14 mouse cellular contexts compared by ENCODE assay signal in genomic region chr16:20196962-20197361, GRCm38 (mm10). TPM values are rescaled to one million over a fixed set of nuclear protein-coding genes. Genes with fewer than 3 reads are reported as not detected.
"Had no signal": no experiment of that assay in that cellular context is flagged by ENCODE, and none has a peak within 500 bp of the region (broad histone marks: within the 10 kb centered on the region; RNA-seq: fewer than 3 reads in every experiment).

No protein-coding gene starts in this region.

- H3K4me1 ChIP-seq: limb, embryonic 13.5 days; midbrain, embryonic 10.5 days; neural tube, embryonic 15.5 days; stomach, embryonic 15.5 days had no signal

- H3K27ac ChIP-seq: limb, embryonic 13.5 days; midbrain, embryonic 10.5 days; neural tube, embryonic 15.5 days; stomach, embryonic 15.5 days had no signal

- H3K9me3 ChIP-seq: limb, embryonic 13.5 days; midbrain, embryonic 10.5 days; neural tube, embryonic 15.5 days; stomach, embryonic 15.5 days had no signal

- ATAC-seq: intestine, postnatal 0 days had no signal

- H3K9ac ChIP-seq: limb, embryonic 13.5 days; neural tube, embryonic 15.5 days; stomach, embryonic 15.5 days had no signal

- DNase-seq: layer of hippocampus, adult 9-11 months; left cerebral cortex, postnatal 4 days; lung, adult 18-20 months; midbrain, embryonic 14.5 days; right cerebral cortex, postnatal 4 days; spleen, adult 18-20 months; thymus, postnatal 4 days had no signal

- H3K4me3 ChIP-seq: limb, embryonic 13.5 days; midbrain, embryonic 10.5 days; myocyte; neural tube, embryonic 15.5 days; stomach, embryonic 15.5 days had no signal

- H3K4me2 ChIP-seq: limb, embryonic 13.5 days; neural tube, embryonic 15.5 days; stomach, embryonic 15.5 days had no signal

- H3K27me3 ChIP-seq: limb, embryonic 13.5 days; neural tube, embryonic 15.5 days; stomach, embryonic 15.5 days had no signal

RNA-seq across cellular contexts. Expression of gene Map6d1, which starts 44.2 kb away (rescaled TPM):
- total RNA-seq: megakaryocyte, adult 5-6 weeks had no signal
